Mouse (Mus musculus) adrenal gland, postnatal 4 days (tissue): ENCODE data around the gene Syf2. TPM values are rescaled to one million over a fixed set of nuclear protein-coding genes. Genes with fewer than 3 reads are reported as not detected.
"Not testable (repeated sequence)": the region's sequence is repeated elsewhere in the genome, so short reads cannot be mapped to it uniquely, and the experiment has no call there.

Experiments used
- DNase-seq, 2 experiments: peaks; one replicate each; pipeline ENCODE4 v3.0.0; 2021 to 2022; ENCODE audit warnings: low spot score in 2 of 2, mixed read lengths in 2 of 2
- long read RNA-seq, 2 experiments: library from polyadenylated mRNA; stranded (forward); transcript quantifications; one replicate each; pipeline ENCODE4 v2.0.0; 2021
- total RNA-seq, 2 experiments: library from RNA; stranded (reverse); gene quantifications; 2 replicates each; pipeline ENCODE4 v1.2.3; 2021

The Syf2 gene
- 10 to 100 TPM; 82.4 to 93.3 TPM for total RNA-seq
- long read RNA-seq, experiment 1, transcript Syf2-201 (7 exons, 1,369 nt) = major isoform, 115 of 134 reads
- long read RNA-seq, experiment 1, partial matches to known transcripts = 11 of 134 reads
- long read RNA-seq, experiment 1, other reads (novel, unspliced or antisense) = 8 of 134 reads
- long read RNA-seq, experiment 2, transcript Syf2-201 (7 exons, 1,369 nt) = major isoform, 104 of 121 reads
- long read RNA-seq, experiment 2, partial matches to known transcripts = 6 of 121 reads
- long read RNA-seq, experiment 2, other reads (novel, unspliced or antisense) = 11 of 121 reads

GRCm38 (mm10) chr4:134930684-134931481 lies at the start of gene Syf2:
Syf2 (plus strand) TSS chr4:134930898.
- DNase-seq = peak; percentile 77 to 87

GRCm38 (mm10) chr4:134883266-134883665 lies 47.4 kb upstream of the Syf2 start:
- DNase-seq = no peak

GRCm38 (mm10) chr4:134883808-134884207 lies 46.9 kb upstream of the Syf2 start:
- DNase-seq = no peak

- DNase-seq = no peak
Observed at GRCm38 (mm10) chr4:134884364-134884763, 46.3 kb upstream of the Syf2 start.

GRCm38 (mm10) chr4:134892096-134892495 lies 38.6 kb upstream of the Syf2 start:
- peak in 1 of 2 experiments; percentile 43 for DNase-seq

GRCm38 (mm10) chr4:134897256-134897655 lies 33.4 kb upstream of the Syf2 start:
- peak; percentile 22 to 33 for DNase-seq

GRCm38 (mm10) chr4:134901126-134901525 lies 29.6 kb upstream of the Syf2 start:
- no peak for DNase-seq

GRCm38 (mm10) chr4:134903046-134903445 lies 27.7 kb upstream of the Syf2 start:
- DNase-seq = no peak

GRCm38 (mm10) chr4:134911406-134911805 lies 19.3 kb upstream of the Syf2 start:
- DNase-seq = not testable (repeated sequence)

GRCm38 (mm10) chr4:134913413-134913812 lies 17.3 kb upstream of the Syf2 start:
- peak; percentile 26 to 50 for DNase-seq

- DNase-seq = no peak
Observed at GRCm38 (mm10) chr4:134914122-134914863, 16.4 kb upstream of the Syf2 start.

- peak; percentile 77 to 95 for DNase-seq
Observed at GRCm38 (mm10) chr4:134914864-134915209, 15.9 kb upstream of the Syf2 start, which contains the start of gene Tmem50a. Tmem50a (minus strand) TSS chr4:134915024.

- no peak for DNase-seq
Observed at GRCm38 (mm10) chr4:134915223-134916050, 15.3 kb upstream of the Syf2 start.

- no peak for DNase-seq
Observed at GRCm38 (mm10) chr4:134917194-134917593, 13.5 kb upstream of the Syf2 start.

- peak in 1 of 2 experiments; percentile 34 for DNase-seq
Observed at GRCm38 (mm10) chr4:134918381-134918780, 12.3 kb upstream of the Syf2 start.

GRCm38 (mm10) chr4:134919733-134920540 lies 10.8 kb upstream of the Syf2 start:
- DNase-seq = no peak

- DNase-seq = no peak
Observed at GRCm38 (mm10) chr4:134920631-134921030, 10.1 kb upstream of the Syf2 start.

- DNase-seq = no peak
Observed at GRCm38 (mm10) chr4:134921703-134922102, 9.0 kb upstream of the Syf2 start.

- DNase-seq = no peak
Observed at GRCm38 (mm10) chr4:134922111-134922924, 8.4 kb upstream of the Syf2 start.
